ENCODE assay signal across 18 mouse cellular contexts in the genomic region with DNA sequence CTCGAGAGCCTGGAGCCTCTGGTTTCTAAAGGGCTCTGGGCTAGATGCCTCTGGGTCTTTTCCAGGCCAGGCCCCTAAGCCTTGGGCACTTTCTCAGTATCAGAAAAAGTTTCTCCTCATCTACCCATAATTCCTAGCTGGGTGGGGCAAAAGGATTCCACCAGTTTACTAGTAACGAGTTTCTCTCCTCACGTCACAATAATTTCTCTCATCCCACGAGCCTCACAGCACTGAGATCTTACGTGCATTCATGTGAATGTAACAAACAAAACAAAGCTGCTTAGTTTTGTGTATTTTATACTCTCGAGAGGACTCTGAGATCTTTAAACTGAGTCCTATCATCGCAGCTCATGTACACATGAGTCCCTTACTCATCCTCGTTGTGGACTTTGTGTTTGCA. TPM values are rescaled to one million over a fixed set of nuclear protein-coding genes. Genes with fewer than 3 reads are reported as not detected.
DNase-seq lines count a peak whose midpoint lies in the region; ATAC-seq and TF ChIP-seq lines count a peak whose summit lies in the region.
"Had no signal": no experiment of that assay in that cellular context is flagged by ENCODE, and none has a peak within 500 bp of the region (broad histone marks: within the 10 kb centered on the region; RNA-seq: fewer than 3 reads in every experiment).

No protein-coding gene starts in this region.

- no peak overlapping the region for H3K9ac ChIP-seq in forebrain, embryonic 12.5 days
- H3K9ac ChIP-seq in forebrain, embryonic 11.5 days (ENCODE audit: low read length), result no peak overlapping the region; the same call in 1 of the 2 replicates
- H3K9ac ChIP-seq in heart, embryonic 13.5 days, result no peak overlapping the region
- no peak overlapping the region for H3K9ac ChIP-seq in kidney, embryonic 15.5 days
- H3K9ac ChIP-seq in stomach, embryonic 15.5 days, result no peak overlapping the region
- H3K9ac ChIP-seq in stomach, postnatal 0 days (ENCODE audit: low read length), result no peak overlapping the region
- H3K9ac ChIP-seq: hindbrain, embryonic 15.5 days; liver, postnatal 0 days; neural tube, embryonic 12.5 days had no signal

- no peak for TF ChIP-seq EP300 in stomach, postnatal 0 days (optimal IDR thresholded peaks at IDR 0.05)

- H3K4me2 ChIP-seq in forebrain, embryonic 12.5 days, result 0 out of 2 replicates have a peak overlapping the region, but pooled peaks have one; percentile 13
- H3K4me2 ChIP-seq in forebrain, embryonic 11.5 days (ENCODE audit: low read depth, low read length, severe bottlenecking), result no peak overlapping the region
- no peak overlapping the region for H3K4me2 ChIP-seq in heart, embryonic 13.5 days
- no peak overlapping the region for H3K4me2 ChIP-seq in kidney, embryonic 15.5 days
- H3K4me2 ChIP-seq in stomach, embryonic 15.5 days, result no peak overlapping the region
- H3K4me2 ChIP-seq in stomach, postnatal 0 days (replicated peaks; ENCODE audit: low read depth), result no peak overlapping the region

- ATAC-seq in forebrain, embryonic 12.5 days (ENCODE audit: low FRiP score), result no peak; the same call in 1 of the 2 replicates
- ATAC-seq in forebrain, embryonic 11.5 days (replicated peaks; ENCODE audit: low FRiP score), result no peak; the same call in 1 of the 2 replicates
- ATAC-seq in heart, embryonic 13.5 days (ENCODE audit: extremely low read depth, insufficient number of reproducible peaks, low FRiP score, low TSS enrichment), result no peak
- no peak for ATAC-seq in kidney, embryonic 15.5 days (replicated peaks; ENCODE audit: low FRiP score)
- ATAC-seq in stomach, embryonic 15.5 days (ENCODE audit: insufficient read depth, low FRiP score, low read depth), result no peak
- ATAC-seq in stomach, postnatal 0 days (ENCODE audit: low FRiP score, low TSS enrichment), result no peak

- H3K36me3 ChIP-seq in forebrain, embryonic 12.5 days (replicated peaks), result no peaks in the 10 kb centered on the region
- H3K36me3 ChIP-seq in forebrain, embryonic 11.5 days (ENCODE audit: control insufficient read depth, insufficient read depth, low read length), result no peaks in the 10 kb centered on the region
- no peaks in the 10 kb centered on the region for H3K36me3 ChIP-seq in heart, embryonic 13.5 days
- H3K36me3 ChIP-seq in kidney, embryonic 15.5 days, result no peaks in the 10 kb centered on the region
- no peaks in the 10 kb centered on the region for H3K36me3 ChIP-seq in stomach, embryonic 15.5 days
- H3K36me3 ChIP-seq in stomach, postnatal 0 days (ENCODE audit: control insufficient read depth, insufficient read depth, low read length), result no peaks in the 10 kb centered on the region
- H3K36me3 ChIP-seq: hindbrain, embryonic 15.5 days; neural tube, embryonic 12.5 days had no signal

- no peak overlapping the region for H3K4me3 ChIP-seq in forebrain, embryonic 12.5 days (replicated peaks)
- H3K4me3 ChIP-seq in forebrain, embryonic 11.5 days (ENCODE audit: low read depth, low read length), result no peak overlapping the region
- H3K4me3 ChIP-seq in heart, embryonic 13.5 days, result no peak overlapping the region
- H3K4me3 ChIP-seq in kidney, embryonic 15.5 days (replicated peaks), result no peak overlapping the region
- no peak overlapping the region for H3K4me3 ChIP-seq in stomach, embryonic 15.5 days (replicated peaks)
- H3K4me3 ChIP-seq in stomach, postnatal 0 days (ENCODE audit: low read depth, low read length), result no peak overlapping the region
- H3K4me3 ChIP-seq: hindbrain, embryonic 15.5 days; neural tube, embryonic 12.5 days had no signal

- peaks cover 24% of the 10 kb centered on the region for H3K4me1 ChIP-seq in forebrain, embryonic 12.5 days
- H3K4me1 ChIP-seq in forebrain, embryonic 11.5 days (replicated peaks; ENCODE audit: control insufficient read depth, insufficient read depth, low read length), result peaks cover 10% of the 10 kb centered on the region
- peaks cover 29% of the 10 kb centered on the region for H3K4me1 ChIP-seq in heart, embryonic 13.5 days
- peaks cover 25% of the 10 kb centered on the region for H3K4me1 ChIP-seq in kidney, embryonic 15.5 days
- 0 out of 2 replicates have a peak, but pooled peaks cover 3% of the 10 kb centered on the region for H3K4me1 ChIP-seq in stomach, embryonic 15.5 days
- H3K4me1 ChIP-seq in stomach, postnatal 0 days (replicated peaks; ENCODE audit: control insufficient read depth, insufficient read depth), result no peaks in the 10 kb centered on the region

- no peaks in the 10 kb centered on the region for H3K27me3 ChIP-seq in forebrain, embryonic 12.5 days
- no peaks in the 10 kb centered on the region for H3K27me3 ChIP-seq in forebrain, embryonic 11.5 days (ENCODE audit: control insufficient read depth, insufficient read depth, low read length)
- H3K27me3 ChIP-seq in heart, embryonic 13.5 days (replicated peaks), result no peaks in the 10 kb centered on the region
- no peaks in the 10 kb centered on the region for H3K27me3 ChIP-seq in kidney, embryonic 15.5 days
- H3K27me3 ChIP-seq in stomach, embryonic 15.5 days (replicated peaks), result no peaks in the 10 kb centered on the region
- no peaks in the 10 kb centered on the region for H3K27me3 ChIP-seq in stomach, postnatal 0 days (ENCODE audit: control insufficient read depth, insufficient read depth, low read length)
- H3K27me3 ChIP-seq: hindbrain, embryonic 15.5 days; neural tube, embryonic 12.5 days had no signal

- intact Hi-C loops in heart, postnatal 10 days (cut with DNase I), result no loop called here

- no peak for DNase-seq in forebrain, embryonic 11.5 days (ENCODE audit: low spot score)
- no peak for DNase-seq in heart, postnatal 10 days
- DNase-seq in kidney, postnatal 36 days, result no peak
- no peak for DNase-seq in stomach, postnatal 0 days (ENCODE audit: low spot score)
- DNase-seq: adrenal gland, postnatal 10 days; cerebellum, adult 11-12 months; cerebellum, postnatal 25 days; gastrocnemius, postnatal 25 days; kidney, adult 18-20 months; right cerebral cortex, postnatal 25 days had no signal

- H3K27ac ChIP-seq in forebrain, embryonic 12.5 days, result peak overlapping the region; percentile 59
- H3K27ac ChIP-seq in forebrain, embryonic 11.5 days (ENCODE audit: low read depth, low read length), result no peak overlapping the region
- peak overlapping the region; percentile 64 for H3K27ac ChIP-seq in heart, embryonic 13.5 days (replicated peaks)
- H3K27ac ChIP-seq in kidney, embryonic 15.5 days, result peak overlapping the region; percentile 4; the same call in 1 of the 2 replicates
- 0 out of 2 replicates have a peak overlapping the region, but pooled peaks have one; percentile 9 for H3K27ac ChIP-seq in stomach, embryonic 15.5 days
- no peak overlapping the region for H3K27ac ChIP-seq in stomach, postnatal 0 days (replicated peaks)
- H3K27ac ChIP-seq: hindbrain, embryonic 15.5 days; macrophage; neural tube, embryonic 12.5 days had no signal

- no peaks in the 10 kb centered on the region for H3K9me3 ChIP-seq in forebrain, embryonic 12.5 days
- H3K9me3 ChIP-seq in forebrain, embryonic 11.5 days (ENCODE audit: control insufficient read depth, low read length), result no peaks in the 10 kb centered on the region
- no peaks in the 10 kb centered on the region; the same call in 1 of the 2 replicates for H3K9me3 ChIP-seq in heart, embryonic 13.5 days
- no peaks in the 10 kb centered on the region for H3K9me3 ChIP-seq in kidney, embryonic 15.5 days (replicated peaks)
- no peaks in the 10 kb centered on the region for H3K9me3 ChIP-seq in stomach, embryonic 15.5 days
- no peaks in the 10 kb centered on the region for H3K9me3 ChIP-seq in stomach, postnatal 0 days (ENCODE audit: control insufficient read depth, low read length)
- H3K9me3 ChIP-seq: hindbrain, embryonic 15.5 days; neural tube, embryonic 12.5 days had no signal

- no peak for TF ChIP-seq CTCF in stomach, postnatal 0 days (IDR thresholded peaks at IDR 0.05; ENCODE audit: low read depth)

- 73% methylated on average over 8 of the region's 8 CpGs for WGBS in forebrain, embryonic 12.5 days
- 70% methylated on average over 8 of the region's 8 CpGs for whole genome bisulfite sequencing in forebrain, embryonic 11.5 days
- WGBS in heart, embryonic 13.5 days, result 81% methylated on average over 8 of the region's 8 CpGs
- 75% methylated on average over 8 of the region's 8 CpGs for WGBS in kidney, embryonic 15.5 days
- WGBS in stomach, embryonic 15.5 days, result 81% methylated on average over 8 of the region's 8 CpGs
- 70% methylated on average over 8 of the region's 8 CpGs for WGBS in stomach, postnatal 0 days

RNA-seq across cellular contexts. Expression of a gene that starts 57.5 kb away (rescaled TPM):
- 3.2 and 4.0 TPM in 2 replicates for polyA plus RNA-seq in forebrain, embryonic 12.5 days (2016; fragmentation: Nextera tagmentation; extraction: Ambion mirVana)
- 4.2 and 4.8 TPM in 2 replicates for polyA plus RNA-seq in forebrain, embryonic 11.5 days (2014; fragmentation: Nextera tagmentation; extraction: Ambion mirVana)
- polyA plus RNA-seq in heart, embryonic 13.5 days (2015; fragmentation: Nextera tagmentation; extraction: Ambion mirVana), result 7.9 and 8.1 TPM in 2 replicates
- total RNA-seq in heart, postnatal 10 days (2021), result 10 to 100 TPM; 44.8 to 47.4 TPM
- 20.1 and 21.7 TPM in 2 replicates for polyA plus RNA-seq in kidney, embryonic 15.5 days (2015; fragmentation: Nextera tagmentation; extraction: Ambion mirVana)
- polyA plus RNA-seq in stomach, embryonic 15.5 days (2015; fragmentation: Nextera tagmentation; extraction: Ambion mirVana), result 14.3 and 16.2 TPM in 2 replicates
- 9.3 and 10.3 TPM in 2 replicates for polyA plus RNA-seq in stomach, postnatal 0 days (2015; fragmentation: Nextera tagmentation; extraction: Ambion mirVana)

Comparison
In these comparisons a context has a peak if more than half of its experiments do, and no peak if none do; other contexts are left out.
1. H3K27ac ChIP-seq: peak in forebrain, embryonic 12.5 days (single experiment), heart, embryonic 13.5 days (single experiment), kidney, embryonic 15.5 days (single experiment) and stomach, embryonic 15.5 days (single experiment); none in forebrain, embryonic 11.5 days (single experiment) and stomach, postnatal 0 days (single experiment).